Mouse (Mus musculus) heart, adult 2 months (tissue): ENCODE measurements around the gene Olfr56.
"Not testable (repeated sequence)": the region's sequence is repeated elsewhere in the genome, so short reads cannot be mapped to it uniquely, and the experiment has no call there.

ENCODE experiments used
- CTCF ChIP-seq: fragments of 200-600 bp; IDR thresholded peaks from 2 replicates; pipeline ENCODE4 v1.8.1; 2022; ENCODE audit warnings: antibody characterized with exemption, mild to moderate bottlenecking, moderate library complexity
- POLR2A ChIP-seq: fragments of 200-500 bp; IDR thresholded peaks from 2 replicates; pipeline ENCODE4 v1.6.1; 2011; ENCODE audit warnings: mild to moderate bottlenecking, low read depth, low read length, control low read depth; ENCODE audit not compliant: insufficient read depth

GRCm38 (mm10) chr11:48993296-48993695 is 14.6 kb downstream of the Olfr56 start:
- not testable (repeated sequence) for TF ChIP-seq POLR2A, CTCF
